Mouse (Mus musculus) brain, embryonic 14.5 days (tissue): ENCODE measurements at regions not wholly inside any gene's neighbourhood (a gene's known extent, or its start where the extent isn't known, plus 50 kb on each side); places are given as distances from the start of the nearest gene placed in this dataset.

Experiments used
- CTCF ChIP-seq: fragments of 200-500 bp; IDR thresholded peaks from 2 replicates; pipeline ENCODE4 v1.5.1; 2012; ENCODE audit warnings: inconsistent platforms, mild to moderate bottlenecking, moderate library complexity, borderline replicate concordance; ENCODE audit not compliant: insufficient read depth, insufficient read length; ENCODE audit errors: extremely low read depth
- POLR2A ChIP-seq: fragments of 200-500 bp; IDR thresholded peaks from 2 replicates; pipeline ENCODE4 v1.6.1; 2012; ENCODE audit warnings: mild to moderate bottlenecking, inconsistent platforms, borderline replicate concordance; ENCODE audit not compliant: poor library complexity, insufficient read depth, insufficient read length, severe bottlenecking; ENCODE audit errors: extremely low read depth

- no peak for TF ChIP-seq POLR2A
- TF ChIP-seq CTCF: no peak
These were observed 140.0 kb upstream of the Bmp4 start for GRCm38 (mm10) chr14:46530452-46530851.
